Comparison of ENCODE assay signal across 12 mouse cellular contexts in the genomic region with DNA sequence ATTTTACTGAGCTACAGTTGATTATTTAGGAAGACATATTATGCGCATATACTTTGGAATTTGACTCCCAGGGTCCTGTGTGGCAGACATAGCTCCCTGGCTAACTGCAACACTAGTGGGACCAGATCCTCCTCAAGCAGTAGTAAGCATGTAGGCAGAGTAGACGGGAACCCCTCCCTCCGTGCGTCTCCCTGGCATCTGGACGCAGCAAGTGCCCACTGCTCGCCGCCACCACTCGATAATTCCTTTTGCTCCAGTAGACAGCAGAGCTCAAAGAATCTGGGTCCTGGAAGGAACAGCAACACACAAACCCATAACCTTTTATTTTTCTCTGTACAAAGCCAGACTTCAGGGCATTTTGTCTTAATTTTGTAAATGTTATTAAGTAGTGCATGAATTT. TPM values are rescaled to one million over a fixed set of nuclear protein-coding genes. Genes with fewer than 3 reads are reported as not detected.
DNase-seq lines count a peak whose midpoint lies in the region; ATAC-seq and TF ChIP-seq lines count a peak whose summit lies in the region.
"Had no signal": no experiment of that assay in that cellular context is flagged by ENCODE, and none has a peak within 500 bp of the region (broad histone marks: within the 10 kb centered on the region; RNA-seq: fewer than 3 reads in every experiment).

No protein-coding gene starts in this region.

- peaks cover 39% of the 10 kb centered on the region for H3K4me1 ChIP-seq in heart, embryonic 12.5 days (replicated peaks)
- H3K4me1 ChIP-seq in lung, embryonic 14.5 days (ENCODE audit: insufficient read depth) = peaks cover 30% of the 10 kb centered on the region
- peaks cover 24% of the 10 kb centered on the region for H3K4me1 ChIP-seq in heart, postnatal 0 days (ENCODE audit: control insufficient read depth, insufficient read depth)

- no peak for ATAC-seq in heart, embryonic 12.5 days (ENCODE audit: insufficient number of reproducible peaks, low FRiP score)
- no peak for ATAC-seq in lung, embryonic 14.5 days (ENCODE audit: insufficient read depth)
- ATAC-seq in heart, postnatal 0 days (ENCODE audit: insufficient read depth, low read depth) = no peak
- ATAC-seq: inflammation-experienced regulatory T-cells, adult 6 months had no signal

- no peak overlapping the region; the same call in 1 of the 2 replicates for H3K4me2 ChIP-seq in heart, embryonic 12.5 days
- no peak overlapping the region for H3K4me2 ChIP-seq in lung, embryonic 14.5 days
- H3K4me2 ChIP-seq in heart, postnatal 0 days (ENCODE audit: low read depth, low read length) = no peak overlapping the region

- 0 out of 2 replicates have a peak overlapping the region, but pooled peaks have one; percentile 11 for H3K9ac ChIP-seq in heart, embryonic 12.5 days
- no peak overlapping the region for H3K9ac ChIP-seq in lung, embryonic 14.5 days
- no peak overlapping the region; the same call in 1 of the 2 replicates for H3K9ac ChIP-seq in heart, postnatal 0 days (replicated peaks; ENCODE audit: low read depth, low read length)

- H3K9me3 ChIP-seq in heart, embryonic 12.5 days (replicated peaks) = no peaks in the 10 kb centered on the region
- no peaks in the 10 kb centered on the region for H3K9me3 ChIP-seq in lung, embryonic 14.5 days (ENCODE audit: low read depth, low read length)
- no peaks in the 10 kb centered on the region for H3K9me3 ChIP-seq in heart, postnatal 0 days (replicated peaks; ENCODE audit: control insufficient read depth, low read length)

- WGBS in heart, embryonic 12.5 days = 58% methylated on average over 8 of the region's 8 CpGs
- 76% methylated on average over 8 of the region's 8 CpGs for WGBS in lung, embryonic 14.5 days
- 38% methylated on average over 8 of the region's 8 CpGs for WGBS in heart, postnatal 0 days

- no peak for TF ChIP-seq EP300 in heart, postnatal 0 days (IDR thresholded peaks at IDR 0.05; ENCODE audit: low read depth)

- DNase-seq in heart, postnatal 4 days = no peak
- DNase-seq in lung, embryonic 14.5 days = no peak
- no peak for DNase-seq in lung, postnatal 25 days (ENCODE audit: low spot score)
- DNase-seq in heart, postnatal 0 days (ENCODE audit: low spot score) = no peak
- DNase-seq in retina, postnatal 1 day = peak; percentile 58
- no peak for DNase-seq in cerebellum, postnatal 25 days
- no peak for DNase-seq in urinary bladder, adult 2 months (ENCODE audit: low spot score)
- DNase-seq: cerebellum, adult 11 months; right cerebral cortex, postnatal 4 days; thymus, postnatal 25 days had no signal

- H3K27me3 ChIP-seq in heart, embryonic 12.5 days (replicated peaks) = no peaks in the 10 kb centered on the region
- no peaks in the 10 kb centered on the region for H3K27me3 ChIP-seq in lung, embryonic 14.5 days (ENCODE audit: insufficient read depth, low read length)
- no peaks in the 10 kb centered on the region for H3K27me3 ChIP-seq in heart, postnatal 0 days (ENCODE audit: control insufficient read depth, insufficient read depth, low read length)

- no peaks in the 10 kb centered on the region for H3K36me3 ChIP-seq in heart, embryonic 12.5 days
- no peaks in the 10 kb centered on the region for H3K36me3 ChIP-seq in lung, embryonic 14.5 days (ENCODE audit: insufficient read depth)
- no peaks in the 10 kb centered on the region for H3K36me3 ChIP-seq in heart, postnatal 0 days (replicated peaks; ENCODE audit: control insufficient read depth, insufficient read depth, low read length)

- H3K4me3 ChIP-seq in heart, embryonic 12.5 days = no peak overlapping the region
- no peak overlapping the region for H3K4me3 ChIP-seq in lung, embryonic 14.5 days (ENCODE audit: low read depth, low read length)
- no peak overlapping the region for H3K4me3 ChIP-seq in heart, postnatal 0 days (ENCODE audit: low read depth, low read length)

- no peak for TF ChIP-seq CTCF in lung, embryonic 14.5 days (IDR thresholded peaks at IDR 0.05; ENCODE audit: low read depth)
- TF ChIP-seq CTCF in heart, postnatal 0 days (IDR thresholded peaks at IDR 0.05; ENCODE audit: low read depth) = no peak

- peak overlapping the region; percentile 95 for H3K27ac ChIP-seq in heart, embryonic 12.5 days (ENCODE audit: poor library complexity, severe bottlenecking)
- peak overlapping the region; percentile 95 for H3K27ac ChIP-seq in lung, embryonic 14.5 days (ENCODE audit: low read depth)
- H3K27ac ChIP-seq in heart, postnatal 0 days (ENCODE audit: low read depth) = peak overlapping the region; percentile 94

RNA-seq across cellular contexts. Expression of a gene that starts 17.3 kb away (rescaled TPM):
- 10.5 and 10.9 TPM in 2 replicates for polyA plus RNA-seq in heart, embryonic 12.5 days (2016; fragmentation: Nextera tagmentation; extraction: Ambion mirVana)
- total RNA-seq in heart, postnatal 4 days (2021) = 10 to 100 TPM; 25.4 to 27.5 TPM
- polyA plus RNA-seq in lung, embryonic 14.5 days (2014; fragmentation: Nextera tagmentation; extraction: Ambion mirVana) = 5.1 and 5.6 TPM in 2 replicates
- total RNA-seq in heart, postnatal 0 days (2014; rRNA removed; ENCODE audit: low replicate concordance) = 31.7 and 44.4 TPM in 2 replicates
- 12.6 and 17.5 TPM in 2 replicates for polyA plus RNA-seq in heart, postnatal 0 days (2015; fragmentation: Nextera tagmentation; extraction: Ambion mirVana)
- 1.4 and 1.5 TPM in 2 replicates for polyA plus RNA-seq in urinary bladder, adult 2 months (2012; rRNA removed)
